Mouse (Mus musculus) limb, embryonic 15.5 days (tissue): ENCODE data around the gene Lrrc73. TPM values are rescaled to one million over a fixed set of nuclear protein-coding genes. Genes with fewer than 3 reads are reported as not detected.

Source experiments
- ATAC-seq: fragments of 200-750 bp; cut with Nextera tagmentation; 2 replicates; pipeline ENCODE4 v1.8.0; 2017; ENCODE audit warnings: low read depth, moderate TSS enrichment; ENCODE audit not compliant: insufficient number of reproducible peaks, low FRiP score, low TSS enrichment
- H3K27ac ChIP-seq: fragments of 300-500 bp; sonication (generic); 2 replicates; pipeline ENCODE4 v1.5.1; 2015; ENCODE audit warnings: moderate library complexity, mild to moderate bottlenecking, inconsistent platforms
- H3K27me3 ChIP-seq: fragments of 300-500 bp; sonication (generic); 2 replicates; pipeline ENCODE4 v1.6.1; 2015; ENCODE audit warnings: inconsistent platforms
- H3K36me3 ChIP-seq: fragments of 300-500 bp; sonication (generic); 2 replicates; pipeline ENCODE4 v1.6.1; 2015; ENCODE audit warnings: inconsistent platforms
- H3K4me1 ChIP-seq: fragments of 300-500 bp; sonication (generic); 2 replicates; pipeline ENCODE4 v1.6.1; 2015; ENCODE audit warnings: inconsistent platforms
- H3K4me2 ChIP-seq: fragments of 300-500 bp; sonication (generic); 2 replicates; pipeline ENCODE4 v1.6.1; 2015; ENCODE audit warnings: mild to moderate bottlenecking, inconsistent platforms
- H3K4me3 ChIP-seq: fragments of 300-500 bp; sonication (generic); 2 replicates; pipeline ENCODE4 v1.5.1; 2015; ENCODE audit warnings: mild to moderate bottlenecking, inconsistent platforms
- H3K9ac ChIP-seq: fragments of 300-500 bp; sonication (generic); 2 replicates; pipeline ENCODE4 v1.6.1; 2015; ENCODE audit warnings: inconsistent platforms
- H3K9me3 ChIP-seq: fragments of 300-500 bp; sonication (generic); 2 replicates; pipeline ENCODE4 v1.6.1; 2016; ENCODE audit warnings: inconsistent platforms
- WGBS: fragments of 180-500 bp; shearing (Covaris S2); methylation state at CpG from one replicate; pipeline ENCODE4 v1.1.7; 2015; 5-methylcytosine and 5-hydroxymethylcytosine counted together
- polyA plus RNA-seq: library from polyadenylated mRNA; unstranded; fragments of >200 nt; fragmentation: Nextera tagmentation; extraction: Ambion mirVana; gene quantifications from 2 replicates; pipeline ENCODE4 v1.2.1, GENCODE M21; 2015

Gene Lrrc73
- polyA plus RNA-seq, 1 experiment from 2014 or later, result 1.4 TPM

DNA sequence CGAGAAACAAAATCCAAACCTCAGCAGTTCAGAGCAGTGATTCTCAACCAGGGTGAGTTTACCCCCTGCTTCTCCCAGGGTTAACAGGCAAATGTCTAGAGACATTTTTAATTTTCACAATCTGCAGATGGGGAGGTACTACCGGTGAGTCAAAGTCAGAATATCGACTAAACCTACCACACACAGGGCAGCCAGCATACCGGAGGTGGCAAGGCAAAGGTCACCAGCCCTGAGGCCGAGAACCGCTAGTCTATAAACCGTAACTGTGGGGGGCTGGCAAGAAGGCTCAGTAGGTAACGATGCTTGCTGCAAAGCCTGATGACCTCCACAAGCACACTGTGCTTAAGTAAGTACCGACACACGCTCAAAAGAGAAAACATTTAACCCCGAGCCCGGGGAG lies 12.2 kb downstream of the Lrrc73 start:
- 63% methylated on average over 12 of the region's 12 CpGs for WGBS
- ATAC-seq, result no peak
- H3K36me3 ChIP-seq, result peaks cover 83% of the 10 kb centered on the region
- H3K4me2 ChIP-seq, result no peak overlapping the region
- H3K27ac ChIP-seq, result 0 out of 2 replicates have a peak overlapping the region, but pooled peaks have one; percentile 57
- H3K4me3 ChIP-seq, result no peak overlapping the region
- peaks cover 23% of the 10 kb centered on the region for H3K4me1 ChIP-seq
- H3K9me3 ChIP-seq, result no peaks in the 10 kb centered on the region
- H3K9ac ChIP-seq, result no peak overlapping the region
- no peaks in the 10 kb centered on the region for H3K27me3 ChIP-seq

- no peaks in the 10 kb centered on the region for H3K27me3 ChIP-seq
- WGBS, result 21% methylated on average over 14 of the region's 14 CpGs
- H3K36me3 ChIP-seq, result peaks cover 83% of the 10 kb centered on the region
- no peak overlapping the region for H3K9ac ChIP-seq
- no peak overlapping the region for H3K4me3 ChIP-seq
- H3K4me2 ChIP-seq, result no peak overlapping the region
- ATAC-seq, result peak; percentile 48
- H3K9me3 ChIP-seq, result no peaks in the 10 kb centered on the region
- H3K4me1 ChIP-seq, result peaks cover 26% of the 10 kb centered on the region
- H3K27ac ChIP-seq, result 0 out of 2 replicates have a peak overlapping the region, but pooled peaks have one; percentile 57
Measured at GRCm38 (mm10) chr17:46265918-46266618, 12.7 kb downstream of the Lrrc73 start.

GRCm38 (mm10) chr17:46266986-46267385 lies 13.7 kb downstream of the Lrrc73 start:
- whole genome bisulfite sequencing, result 44% methylated on average over 6 of the region's 6 CpGs
- no peak overlapping the region for H3K4me3 ChIP-seq
- H3K4me2 ChIP-seq, result no peak overlapping the region
- H3K36me3 ChIP-seq, result peaks cover 83% of the 10 kb centered on the region
- H3K9ac ChIP-seq, result no peak overlapping the region
- ATAC-seq, result no peak
- H3K9me3 ChIP-seq, result no peaks in the 10 kb centered on the region
- peak overlapping the region; percentile 34; the same call in 1 of the 2 replicates for H3K27ac ChIP-seq
- no peaks in the 10 kb centered on the region for H3K27me3 ChIP-seq
- peaks cover 26% of the 10 kb centered on the region for H3K4me1 ChIP-seq

DNA sequence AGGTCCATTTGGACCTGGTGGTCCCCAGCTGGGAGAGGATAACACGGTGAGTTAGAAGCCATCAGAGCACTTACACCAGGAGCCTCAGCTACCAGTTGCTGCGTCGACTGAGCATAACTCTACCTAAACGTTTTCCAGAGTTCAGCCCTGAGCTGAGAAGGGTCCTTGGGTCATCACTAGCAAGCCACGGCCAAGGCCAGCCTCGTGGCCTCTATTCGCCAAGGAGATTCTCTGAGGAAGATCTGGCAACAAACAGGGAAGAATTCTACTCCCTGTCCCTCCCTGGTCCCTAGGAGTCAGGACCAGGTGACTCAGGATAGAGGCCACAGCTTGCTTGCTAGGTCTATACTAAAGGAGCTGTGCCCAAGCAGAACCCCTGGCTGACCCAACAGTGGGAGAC lies 14.2 kb downstream of the Lrrc73 start:
- no peaks in the 10 kb centered on the region for H3K27me3 ChIP-seq
- peaks cover 26% of the 10 kb centered on the region for H3K4me1 ChIP-seq
- no peak overlapping the region for H3K9ac ChIP-seq
- 0 out of 2 replicates have a peak overlapping the region, but pooled peaks have one; percentile 12 for H3K27ac ChIP-seq
- no peak overlapping the region for H3K4me2 ChIP-seq
- peaks cover 81% of the 10 kb centered on the region for H3K36me3 ChIP-seq
- ATAC-seq, result no peak
- H3K9me3 ChIP-seq, result no peaks in the 10 kb centered on the region
- H3K4me3 ChIP-seq, result no peak overlapping the region
- WGBS, result 70% methylated on average over 7 of the region's 7 CpGs

GRCm38 (mm10) chr17:46268026-46268720 lies 14.8 kb downstream of the Lrrc73 start:
- no peak for ATAC-seq
- no peak overlapping the region for H3K4me3 ChIP-seq
- no peaks in the 10 kb centered on the region for H3K27me3 ChIP-seq
- no peak overlapping the region for H3K9ac ChIP-seq
- H3K4me1 ChIP-seq, result peaks cover 26% of the 10 kb centered on the region
- peaks cover 77% of the 10 kb centered on the region for H3K36me3 ChIP-seq
- no peaks in the 10 kb centered on the region for H3K9me3 ChIP-seq
- H3K4me2 ChIP-seq, result no peak overlapping the region
- peak overlapping the region; percentile 11; the same call in 1 of the 2 replicates for H3K27ac ChIP-seq
- WGBS, result 76% methylated on average over 10 of the region's 10 CpGs

GRCm38 (mm10) chr17:46269771-46270534 lies 16.6 kb downstream of the Lrrc73 start:
- Histone ChIP-seq H3K4me1 (peaks cover 37% of the 10 kb centered on the region), H3K4me3 (no peak overlapping the region), H3K4me2 (no peak overlapping the region), H3K36me3 (peaks cover 63% of the 10 kb centered on the region), H3K9ac (no peak overlapping the region), H3K27ac (peak overlapping the region; percentile 47), H3K27me3 (no peaks in the 10 kb centered on the region), H3K9me3 (no peaks in the 10 kb centered on the region)
- no peak for ATAC-seq
- 79% methylated on average over 19 of the region's 19 CpGs for WGBS

- H3K9ac ChIP-seq, result no peak overlapping the region
Measured at GRCm38 (mm10) chr17:46272058-46272457, 18.7 kb downstream of the Lrrc73 start.

GRCm38 (mm10) chr17:46272675-46273074 lies 19.3 kb downstream of the Lrrc73 start:
- Histone ChIP-seq H3K27ac (no peak overlapping the region), H3K9me3 (no peaks in the 10 kb centered on the region), H3K9ac (no peak overlapping the region), H3K27me3 (no peaks in the 10 kb centered on the region), H3K4me1 (peaks cover 32% of the 10 kb centered on the region), H3K4me2 (no peak overlapping the region), H3K36me3 (peaks cover 57% of the 10 kb centered on the region), H3K4me3 (no peak overlapping the region)
- WGBS, result 77% methylated on average over 5 of the region's 5 CpGs
- ATAC-seq, result no peak

More at GRCm38 (mm10) chr17:46272058-46272457, 18.7 kb downstream of the Lrrc73 start:
- no peak for ATAC-seq
- Histone ChIP-seq H3K4me2 (no peak overlapping the region), H3K9me3 (no peaks in the 10 kb centered on the region), H3K36me3 (peaks cover 58% of the 10 kb centered on the region), H3K27me3 (no peaks in the 10 kb centered on the region), H3K4me3 (no peak overlapping the region), H3K27ac (no peak overlapping the region), H3K4me1 (peaks cover 28% of the 10 kb centered on the region)
- 91% methylated on average over 2 of the region's 2 CpGs for WGBS

- no peaks in the 10 kb centered on the region for H3K9me3 ChIP-seq
Measured at GRCm38 (mm10) chr17:46273803-46274236, 20.5 kb downstream of the Lrrc73 start.

DNA sequence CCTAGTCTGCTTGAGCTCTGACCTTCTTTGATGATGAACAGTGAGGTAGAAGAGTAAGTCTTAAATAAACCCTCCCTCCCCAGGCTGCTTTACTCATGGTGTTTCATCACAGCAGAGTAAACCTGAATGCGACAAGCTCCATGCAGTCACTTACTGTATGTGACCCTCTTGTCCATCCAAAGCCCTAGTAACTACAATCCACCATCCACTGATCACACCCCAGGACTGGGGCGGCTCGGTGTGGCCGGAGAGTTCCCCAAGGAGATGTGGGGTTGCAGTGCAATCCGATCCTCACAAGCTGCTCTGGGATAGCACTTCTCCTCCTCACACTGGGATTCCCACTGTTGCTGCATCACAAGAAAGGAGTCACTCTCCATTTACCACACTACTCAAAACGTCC lies 21.1 kb downstream of the Lrrc73 start:
- peak overlapping the region; percentile 63 for H3K27ac ChIP-seq
- no peak overlapping the region for H3K4me3 ChIP-seq
- peaks cover 49% of the 10 kb centered on the region for H3K36me3 ChIP-seq
- no peaks in the 10 kb centered on the region for H3K9me3 ChIP-seq
- no peak overlapping the region for H3K4me2 ChIP-seq
- peaks cover 42% of the 10 kb centered on the region for H3K4me1 ChIP-seq
- no peaks in the 10 kb centered on the region for H3K27me3 ChIP-seq
- WGBS, result 64% methylated on average over 6 of the region's 6 CpGs
- no peak for ATAC-seq
- no peak overlapping the region for H3K9ac ChIP-seq

More at GRCm38 (mm10) chr17:46273803-46274236, 20.5 kb downstream of the Lrrc73 start:
- Histone ChIP-seq H3K4me3 (no peak overlapping the region), H3K27ac (peak overlapping the region; percentile 63), H3K36me3 (peaks cover 52% of the 10 kb centered on the region), H3K4me2 (no peak overlapping the region), H3K9ac (no peak overlapping the region), H3K4me1 (peaks cover 42% of the 10 kb centered on the region), H3K27me3 (no peaks in the 10 kb centered on the region)
- peak; percentile 53 for ATAC-seq
- 17% methylated on average over 1 of the region's 1 CpGs for WGBS

DNA sequence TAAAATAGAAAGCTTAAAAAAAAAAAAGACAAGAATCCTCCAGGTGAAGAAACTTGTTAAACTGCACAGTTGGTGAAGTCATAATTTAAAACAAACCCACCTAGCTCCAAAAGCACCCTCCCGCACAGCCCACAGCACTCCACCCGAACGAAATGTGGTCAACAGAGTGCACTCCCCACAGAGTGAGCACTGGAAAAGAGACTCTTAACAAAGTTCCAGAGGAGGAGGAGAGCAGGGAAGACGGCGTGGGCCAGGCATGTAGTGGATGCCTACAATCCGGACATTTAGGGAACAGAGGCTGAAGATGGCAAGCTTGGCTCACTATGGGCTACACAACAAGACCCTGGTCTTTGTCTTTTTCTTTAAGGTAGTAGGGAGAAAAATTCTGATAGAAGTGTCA lies 21.7 kb downstream of the Lrrc73 start:
- Histone ChIP-seq H3K36me3 (peaks cover 47% of the 10 kb centered on the region), H3K9me3 (no peaks in the 10 kb centered on the region), H3K9ac (no peak overlapping the region), H3K27me3 (no peaks in the 10 kb centered on the region), H3K27ac (no peak overlapping the region), H3K4me3 (no peak overlapping the region), H3K4me2 (no peak overlapping the region), H3K4me1 (peaks cover 37% of the 10 kb centered on the region)
- 68% methylated on average over 6 of the region's 6 CpGs for WGBS
- no peak for ATAC-seq
